Mouse (Mus musculus) thymus, adult 2 months (tissue): ENCODE data around the gene Pllp. TPM values are rescaled to one million over a fixed set of nuclear protein-coding genes. Genes with fewer than 3 reads are reported as not detected.

ENCODE experiments used
- DNase-seq: peaks from one replicate; pipeline ENCODE4 v3.0.0; 2021
- H3K27ac ChIP-seq: fragments of 200-500 bp; 2 replicates; pipeline ENCODE4 v1.5.1; 2012; ENCODE audit warnings: low read length, control low read depth; ENCODE audit not compliant: control insufficient read depth, insufficient read depth
- H3K27me3 ChIP-seq: fragments of 200-500 bp; 2 replicates; pipeline ENCODE4 v1.6.1; 2012; ENCODE audit warnings: mild to moderate bottlenecking, low read length, moderate library complexity, mixed read lengths; ENCODE audit not compliant: control insufficient read depth, insufficient read depth
- H3K36me3 ChIP-seq: fragments of 200-500 bp; 2 replicates; pipeline ENCODE4 v1.6.1; 2012; ENCODE audit warnings: mild to moderate bottlenecking, low read length, moderate library complexity; ENCODE audit not compliant: control insufficient read depth, insufficient read depth
- H3K4me1 ChIP-seq: fragments of 200-500 bp; replicated peaks from 2 replicates; pipeline ENCODE4 v1.6.1; 2012; ENCODE audit warnings: low read length; ENCODE audit not compliant: control insufficient read depth, insufficient read depth
- H3K4me3 ChIP-seq: fragments of 200-500 bp; 2 replicates; pipeline ENCODE4 v1.5.1; 2012; ENCODE audit warnings: mild to moderate bottlenecking, low read length, control low read depth, moderate library complexity; ENCODE audit not compliant: control insufficient read depth, insufficient read depth
- CTCF ChIP-seq: fragments of 200-500 bp; IDR thresholded peaks from 2 replicates; pipeline ENCODE4 v1.5.1; 2012; ENCODE audit warnings: mild to moderate bottlenecking, control low read depth, low read length, moderate library complexity, borderline replicate concordance; ENCODE audit not compliant: control insufficient read depth, poor library complexity, insufficient read depth; ENCODE audit errors: extremely low read depth
- POLR2A ChIP-seq: fragments of 200-500 bp; IDR thresholded peaks from 2 replicates; pipeline ENCODE4 v1.6.1; 2012; ENCODE audit warnings: mild to moderate bottlenecking, low read length, control low read depth, moderate library complexity; ENCODE audit not compliant: control insufficient read depth, poor library complexity, insufficient read depth; ENCODE audit errors: extremely low read depth
- WGBS: fragments of 180-500 bp; shearing (Covaris S2); methylation state at CpG from one replicate; pipeline ENCODE4 v1.1.7; 2018; 5-methylcytosine and 5-hydroxymethylcytosine counted together
- polyA plus RNA-seq: library from polyadenylated mRNA; depleted of rRNA; stranded (reverse); fragments of >200 nt; gene quantifications from 2 replicates; pipeline ENCODE4 v1.2.3, GENCODE M21; 2012

Pllp gene
- polyA plus RNA-seq, 1 experiment, result 2.2 TPM

- no peaks in the 10 kb centered on the region for H3K4me1 ChIP-seq
- H3K27ac ChIP-seq, result no peak overlapping the region
- H3K27me3 ChIP-seq, result no peaks in the 10 kb centered on the region
- TF ChIP-seq CTCF, result no peak
- TF ChIP-seq POLR2A, result no peak
- no peak overlapping the region for H3K4me3 ChIP-seq
- peaks cover 42% of the 10 kb centered on the region for H3K36me3 ChIP-seq
- no peak for DNase-seq
Measured at GRCm38 (mm10) chr8:94654994-94655393, 41.1 kb downstream of the Pllp start.

GRCm38 (mm10) chr8:94652951-94653350, 43.1 kb downstream of the Pllp start:
- no peak for DNase-seq
- H3K36me3 ChIP-seq, result peaks cover 46% of the 10 kb centered on the region
- WGBS, result 96% methylated on average over 3 of the region's 3 CpGs
- no peak for TF ChIP-seq CTCF
- no peaks in the 10 kb centered on the region for H3K27me3 ChIP-seq
- H3K4me1 ChIP-seq, result no peaks in the 10 kb centered on the region
- H3K4me3 ChIP-seq, result no peak overlapping the region
- no peak overlapping the region for H3K27ac ChIP-seq

GRCm38 (mm10) chr8:94649496-94649895, 46.6 kb downstream of the Pllp start:
- DNase-seq, result no peak
- H3K27me3 ChIP-seq, result no peaks in the 10 kb centered on the region
- whole genome bisulfite sequencing, result 93% methylated on average over 3 of the region's 3 CpGs
- no peaks in the 10 kb centered on the region for H3K4me1 ChIP-seq
- no peak overlapping the region for H3K4me3 ChIP-seq
- no peak overlapping the region for H3K27ac ChIP-seq
- H3K36me3 ChIP-seq, result peaks cover 54% of the 10 kb centered on the region
- TF ChIP-seq POLR2A, result no peak
- TF ChIP-seq CTCF, result no peak

- Histone ChIP-seq H3K27ac (no peak overlapping the region), H3K36me3 (peaks cover 53% of the 10 kb centered on the region), H3K4me1 (no peaks in the 10 kb centered on the region), H3K4me3 (no peak overlapping the region), H3K27me3 (no peaks in the 10 kb centered on the region)
- TF ChIP-seq POLR2A (no peak), CTCF (no peak)
- WGBS, result 95% methylated on average over 3 of the region's 3 CpGs
- DNase-seq, result no peak
Measured at GRCm38 (mm10) chr8:94646165-94646564, 49.9 kb downstream of the Pllp start.

GRCm38 (mm10) chr8:94645202-94645601, 50.9 kb downstream of the Pllp start:
- no peak overlapping the region for H3K4me3 ChIP-seq
- no peak overlapping the region for H3K27ac ChIP-seq
- no peak for TF ChIP-seq CTCF
- no peak for TF ChIP-seq POLR2A
- H3K4me1 ChIP-seq, result no peaks in the 10 kb centered on the region
- DNase-seq, result no peak
- H3K27me3 ChIP-seq, result no peaks in the 10 kb centered on the region
- H3K36me3 ChIP-seq, result peaks cover 56% of the 10 kb centered on the region
- 71% methylated on average over 1 of the region's 1 CpGs for WGBS

- no peaks in the 10 kb centered on the region for H3K27me3 ChIP-seq
- H3K27ac ChIP-seq, result no peak overlapping the region
- H3K4me1 ChIP-seq, result no peaks in the 10 kb centered on the region
- no peak overlapping the region for H3K4me3 ChIP-seq
- 97% methylated on average over 3 of the region's 3 CpGs for WGBS
- TF ChIP-seq POLR2A (no peak), CTCF (no peak)
- DNase-seq, result no peak
- H3K36me3 ChIP-seq, result peaks cover 68% of the 10 kb centered on the region
Measured at GRCm38 (mm10) chr8:94641938-94642337, 54.1 kb downstream of the Pllp start.

- Histone ChIP-seq H3K27me3 (no peaks in the 10 kb centered on the region), H3K4me1 (no peaks in the 10 kb centered on the region), H3K4me3 (no peak overlapping the region), H3K27ac (no peak overlapping the region), H3K36me3 (peaks cover 67% of the 10 kb centered on the region)
- DNase-seq, result no peak
- TF ChIP-seq POLR2A (no peak), CTCF (no peak)
- WGBS, result 94% methylated on average over 2 of the region's 2 CpGs
Measured at GRCm38 (mm10) chr8:94641183-94641582, 54.9 kb downstream of the Pllp start.
